Mouse (Mus musculus): ENCODE data around the gene 4921517D22Rik.
"Not testable (repeated sequence)": the region's sequence is repeated elsewhere in the genome, so short reads cannot be mapped to it uniquely, and the experiment has no call there.

DNA sequence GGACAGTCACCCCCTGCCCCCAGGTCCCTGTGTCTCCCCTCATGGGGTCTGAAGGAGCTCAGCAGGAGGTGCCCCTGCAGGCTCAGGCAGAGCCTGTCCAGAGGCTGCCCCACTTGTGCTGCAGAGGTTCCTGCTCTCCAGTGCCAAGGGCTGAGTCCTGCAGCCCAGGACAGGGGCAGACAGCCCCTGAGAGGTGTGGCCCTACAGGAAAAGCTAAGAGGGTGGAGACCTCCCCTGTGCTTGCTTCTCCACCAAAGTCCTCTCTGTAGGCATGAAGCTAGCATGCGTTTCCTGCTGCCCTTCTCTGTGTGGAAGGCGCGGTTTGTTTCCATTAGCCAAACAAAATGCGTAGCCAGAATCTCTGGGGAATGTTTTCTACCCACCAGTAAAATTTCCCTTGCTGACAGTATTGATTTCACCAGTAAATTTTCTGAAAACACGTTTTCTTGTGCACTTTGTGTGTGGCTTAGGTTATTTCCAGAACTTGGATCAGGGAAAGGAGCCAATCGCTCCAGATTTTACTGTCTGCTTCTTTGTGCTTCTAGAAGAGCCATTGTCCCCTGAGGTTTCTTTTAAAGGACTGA lies 25.0 kb upstream of the 4921517D22Rik start:
- not testable (repeated sequence) for TF ChIP-seq CTCF (IDR thresholded peaks at IDR 0.05; ENCODE audit: borderline replicate concordance, insufficient read depth, low read depth, low read length); POLR2A (IDR thresholded peaks at IDR 0.05; ENCODE audit: borderline replicate concordance, insufficient read depth, low read length)

All from cerebellum, adult 2 months (tissue).